Mouse (Mus musculus) heart, embryonic 14.5 days (tissue): ENCODE measurements at regions not wholly inside any gene's neighbourhood (a gene's known extent, or its start where the extent isn't known, plus 50 kb on each side); places are given as distances from the start of the nearest gene placed in this dataset.

Experiments used
- ATAC-seq: fragments of 200-750 bp; cut with Nextera tagmentation; 2 replicates; pipeline ENCODE4 v1.8.0; 2017; ENCODE audit warnings: low read depth, moderate TSS enrichment; ENCODE audit not compliant: insufficient number of reproducible peaks, insufficient read depth, low FRiP score
- H3K27ac ChIP-seq, 2 experiments: fragments of 200-500 bp in 1 of 2; fragments of 300-500 bp in 1 of 2; sonication (generic) in 1 of 2; replicated peaks in 1 of 2; 2 replicates each; pipeline ENCODE4 v1.5.1; 2012 to 2014; ENCODE audit warnings: low read depth in 2 of 2, low read length in 2 of 2, control low read depth in 1 of 2, mild to moderate bottlenecking in 1 of 2, mixed read lengths in 1 of 2; ENCODE audit not compliant: control insufficient read depth in 1 of 2, insufficient read depth in 1 of 2
- H3K27me3 ChIP-seq: fragments of 300-500 bp; sonication (generic); 2 replicates; pipeline ENCODE4 v1.6.1; 2014; ENCODE audit warnings: mild to moderate bottlenecking, low read length, control low read depth; ENCODE audit not compliant: control insufficient read depth, insufficient read depth
- H3K36me3 ChIP-seq: fragments of 300-500 bp; sonication (generic); 2 replicates; pipeline ENCODE4 v1.6.1; 2014; ENCODE audit warnings: mild to moderate bottlenecking, control low read depth, low read length, mixed read lengths; ENCODE audit not compliant: control insufficient read depth, insufficient read depth
- H3K4me1 ChIP-seq, 2 experiments: fragments of 200-500 bp in 1 of 2; fragments of 300-500 bp in 1 of 2; sonication (generic) in 1 of 2; 2 replicates each; pipeline ENCODE4 v1.6.1; 2012 to 2014; ENCODE audit warnings: low read length in 2 of 2, control low read depth in 1 of 2, mixed read lengths in 1 of 2; ENCODE audit not compliant: control insufficient read depth in 2 of 2, insufficient read depth in 2 of 2
- H3K4me2 ChIP-seq: fragments of 300-500 bp; sonication (generic); 2 replicates; pipeline ENCODE4 v1.6.1; 2014; ENCODE audit warnings: mild to moderate bottlenecking, low read length
- H3K4me3 ChIP-seq, 2 experiments: fragments of 200-500 bp in 1 of 2; fragments of 300-500 bp in 1 of 2; sonication (generic) in 1 of 2; 2 replicates each; pipeline ENCODE4 v1.5.1; 2012 to 2014; ENCODE audit warnings: low read length in 2 of 2, mild to moderate bottlenecking in 2 of 2, control low read depth in 1 of 2, low read depth in 1 of 2, moderate library complexity in 1 of 2; ENCODE audit not compliant: control insufficient read depth in 1 of 2, insufficient read depth in 1 of 2
- H3K9ac ChIP-seq: fragments of 300-500 bp; sonication (generic); 2 replicates; pipeline ENCODE4 v1.6.1; 2014; ENCODE audit warnings: mild to moderate bottlenecking, low read length
- H3K9me3 ChIP-seq: fragments of 300-500 bp; sonication (generic); 2 replicates; pipeline ENCODE4 v1.6.1; 2016; ENCODE audit warnings: low read length, control low read depth; ENCODE audit not compliant: control insufficient read depth
- WGBS: fragments of 180-500 bp; shearing (Covaris S2); extraction: QIAGEN DNeasy Blood & Tissue Kit; methylation state at CpG from one replicate; pipeline ENCODE4 v1.1.7; 2014; 5-methylcytosine and 5-hydroxymethylcytosine counted together

DNA sequence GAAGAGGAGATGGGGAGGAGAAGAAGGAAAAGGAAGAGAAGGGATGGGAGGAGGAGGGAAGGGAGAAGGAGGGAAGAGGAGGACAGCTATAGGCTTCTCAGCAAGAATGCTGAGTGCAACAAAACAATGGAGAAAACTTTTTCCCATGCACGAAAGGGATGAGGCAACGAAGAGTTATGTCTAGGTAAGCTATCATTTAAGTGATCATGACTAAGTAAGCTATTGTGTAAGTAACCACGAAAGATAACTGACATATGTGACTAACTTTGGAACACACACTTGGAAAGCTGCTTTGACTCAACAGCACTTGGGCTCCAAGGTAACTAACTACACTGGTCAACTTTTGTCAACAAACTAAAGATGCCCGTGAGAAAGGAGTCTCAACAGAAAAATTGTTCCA lies 50.9 kb upstream of the Fstl1 start:
- H3K4me1 ChIP-seq, result peaks cover 13 to 30% of the 10 kb centered on the region in 2 experiments
- no peak for ATAC-seq
- H3K27me3 ChIP-seq, result no peaks in the 10 kb centered on the region
- no peak overlapping the region for H3K9ac ChIP-seq
- no peaks in the 10 kb centered on the region for H3K9me3 ChIP-seq
- H3K4me3 ChIP-seq, result no peak overlapping the region
- H3K27ac ChIP-seq, result no peak overlapping the region
- WGBS, result 78% methylated on average over 4 of the region's 4 CpGs
- H3K4me2 ChIP-seq, result no peak overlapping the region
- H3K36me3 ChIP-seq, result no peaks in the 10 kb centered on the region

DNA sequence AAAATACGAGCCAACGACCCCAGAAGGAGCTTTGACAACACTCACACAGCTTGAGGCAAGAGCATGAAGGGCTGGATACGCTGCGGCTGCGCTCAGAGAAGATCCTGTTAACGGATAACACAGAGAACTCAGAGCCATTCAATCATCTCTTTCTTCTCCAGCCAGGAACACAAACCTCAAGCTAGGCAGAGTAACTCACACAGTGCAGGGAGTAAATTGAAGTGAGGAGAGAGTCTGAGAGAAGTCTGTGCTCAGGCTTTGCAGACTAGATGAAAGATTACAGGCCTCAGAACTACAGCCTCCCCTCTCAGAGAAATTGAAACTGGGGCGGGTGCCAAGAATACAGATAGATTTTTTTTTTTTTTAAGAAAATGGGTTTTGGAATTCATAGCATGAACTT lies 60.9 kb upstream of the Ndufb4 start:
- WGBS, result 57% methylated on average over 7 of the region's 7 CpGs
- Histone ChIP-seq H3K9ac (no peak overlapping the region), H3K9me3 (no peaks in the 10 kb centered on the region), H3K27me3 (no peaks in the 10 kb centered on the region), H3K4me3 (no peak overlapping the region), H3K27ac (peak overlapping the region in 1 of 2 experiments; percentile 14; a peak in 1 of 4 replicates), H3K36me3 (no peaks in the 10 kb centered on the region), H3K4me1 (no peaks in the 10 kb centered on the region; a peak in 1 of 4 replicates), H3K4me2 (no peak overlapping the region)
- ATAC-seq, result no peak

DNA sequence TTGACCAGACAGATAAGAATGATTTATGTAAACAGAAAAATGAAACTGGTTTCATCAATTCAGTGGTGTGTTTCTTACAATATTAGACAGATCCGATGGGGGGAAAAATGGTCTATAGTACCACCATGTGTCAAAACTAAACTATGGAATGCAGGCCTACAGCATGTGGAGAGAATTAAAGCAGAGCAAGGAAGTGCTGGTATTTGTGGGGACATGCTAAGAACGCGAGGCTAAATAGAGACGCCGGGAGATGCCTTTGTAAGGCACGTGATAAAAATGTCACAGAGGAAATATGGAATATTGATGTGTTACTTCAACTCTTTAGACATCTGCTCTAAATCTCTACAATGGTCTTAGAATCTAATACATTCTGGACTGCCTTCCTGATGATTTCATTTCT lies 60.0 kb upstream of the Ndufb4 start:
- ATAC-seq, result no peak
- Histone ChIP-seq H3K4me2 (no peak overlapping the region), H3K4me1 (no peaks in the 10 kb centered on the region; a peak in 1 of 4 replicates), H3K4me3 (no peak overlapping the region), H3K27me3 (no peaks in the 10 kb centered on the region), H3K9ac (no peak overlapping the region), H3K9me3 (no peaks in the 10 kb centered on the region), H3K36me3 (no peaks in the 10 kb centered on the region), H3K27ac (no peak overlapping the region)
- 46% methylated on average over 6 of the region's 6 CpGs for WGBS

DNA sequence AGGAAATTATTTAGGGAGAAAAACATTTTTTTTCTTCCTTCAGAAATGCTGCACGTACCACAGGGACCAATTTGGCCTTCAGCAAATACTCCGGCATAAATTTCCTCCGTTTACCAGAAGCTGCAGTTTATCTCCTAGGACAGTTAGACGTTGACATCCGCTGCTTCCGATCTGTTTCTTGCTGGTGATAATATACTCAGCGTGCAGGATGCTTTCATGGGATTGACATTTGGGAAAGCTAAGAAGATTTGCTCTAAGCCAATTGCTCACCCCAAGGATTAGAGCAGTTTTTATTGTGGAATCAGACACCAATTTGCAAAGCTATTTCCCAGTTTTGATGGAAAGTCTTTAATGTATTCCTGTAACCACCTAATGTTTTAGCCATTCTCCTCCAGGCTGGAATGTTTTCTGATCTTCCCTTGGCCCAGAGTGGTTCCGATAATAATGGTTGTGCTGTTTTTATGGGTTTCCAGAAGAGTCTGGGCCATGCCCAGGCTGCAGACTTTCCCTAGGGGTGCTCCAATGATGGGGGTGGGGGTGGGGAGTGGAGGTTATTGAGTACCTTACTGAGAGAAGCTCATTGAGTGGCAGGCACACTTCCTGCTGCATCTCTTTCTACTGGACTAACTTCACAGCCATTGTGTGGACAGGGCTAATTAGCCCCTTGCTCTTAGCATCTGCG lies 52.1 kb upstream of the Ndufb4 start:
- H3K4me2 ChIP-seq, result no peak overlapping the region
- no peaks in the 10 kb centered on the region for H3K9me3 ChIP-seq
- H3K36me3 ChIP-seq, result no peaks in the 10 kb centered on the region
- H3K27ac ChIP-seq, result no peak overlapping the region
- H3K4me3 ChIP-seq, result no peak overlapping the region
- ATAC-seq, result no peak
- peaks cover 10 to 13% of the 10 kb centered on the region in 2 experiments for H3K4me1 ChIP-seq
- WGBS, result 67% methylated on average over 9 of the region's 9 CpGs
- no peak overlapping the region for H3K9ac ChIP-seq
- H3K27me3 ChIP-seq, result no peaks in the 10 kb centered on the region

DNA sequence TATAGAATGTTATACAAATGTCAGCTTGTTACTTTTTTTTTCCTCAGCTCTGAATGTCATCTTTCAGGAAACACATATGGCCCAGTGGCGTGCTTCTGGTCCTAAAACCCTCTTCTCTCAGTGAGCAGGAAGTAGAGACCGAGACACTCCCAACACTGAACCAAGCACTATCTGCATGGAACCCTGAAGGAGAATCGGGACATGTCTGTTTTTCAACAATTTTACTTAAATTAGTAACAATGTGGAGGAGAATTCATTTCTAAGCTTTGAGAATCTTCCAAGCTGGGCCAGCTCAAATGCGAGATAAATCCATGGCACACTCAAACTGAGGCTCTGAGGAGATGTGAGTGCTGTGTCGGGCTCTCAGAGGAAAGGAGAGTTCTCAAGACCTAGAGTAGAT lies 51.0 kb upstream of the Ndufb4 start:
- no peak overlapping the region for H3K4me3 ChIP-seq
- no peak for ATAC-seq
- 53% methylated on average over 5 of the region's 5 CpGs for WGBS
- H3K27me3 ChIP-seq, result no peaks in the 10 kb centered on the region
- H3K4me1 ChIP-seq, result peaks cover 10 to 13% of the 10 kb centered on the region in 2 experiments
- no peaks in the 10 kb centered on the region for H3K9me3 ChIP-seq
- H3K27ac ChIP-seq, result peak overlapping the region in 1 of 2 experiments; percentile 29; a peak in 1 of 4 replicates
- no peaks in the 10 kb centered on the region for H3K36me3 ChIP-seq
- no peak overlapping the region for H3K9ac ChIP-seq
- no peak overlapping the region for H3K4me2 ChIP-seq

DNA sequence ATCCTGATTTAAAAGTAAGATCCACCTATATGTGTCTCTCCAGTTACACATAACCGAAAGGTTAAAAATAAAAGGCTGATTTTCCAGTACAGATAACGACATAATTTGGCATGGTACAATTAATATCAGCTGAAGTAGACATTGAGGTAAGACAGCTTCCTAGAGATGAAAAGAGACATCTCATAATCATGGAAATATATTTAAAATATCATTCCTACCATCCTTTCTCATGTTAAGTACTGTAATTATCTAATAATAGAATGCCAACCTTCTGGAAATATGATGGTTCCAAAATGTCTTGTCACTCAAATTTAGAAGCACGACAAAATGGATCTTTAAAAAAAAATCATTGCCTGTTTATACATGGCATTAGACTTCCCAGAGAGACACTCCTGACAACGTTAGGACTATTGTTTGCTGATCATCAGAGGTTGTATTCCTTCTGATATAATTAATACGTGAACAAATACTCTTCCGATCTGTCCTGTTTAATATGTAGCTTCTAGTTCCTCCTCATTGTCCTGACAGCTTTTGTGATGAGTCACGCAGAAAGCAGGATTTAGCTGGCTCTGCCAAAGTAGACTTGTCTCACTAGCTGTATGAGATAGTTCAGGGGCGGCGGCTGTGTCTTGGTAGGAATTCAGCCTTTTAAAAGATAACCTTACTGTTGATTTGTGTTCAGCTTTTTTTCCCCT lies 50.4 kb upstream of the Ndufb4 start:
- Histone ChIP-seq H3K27me3 (no peaks in the 10 kb centered on the region), H3K9ac (no peak overlapping the region), H3K36me3 (no peaks in the 10 kb centered on the region), H3K4me3 (no peak overlapping the region), H3K4me1 (peaks cover 10 to 13% of the 10 kb centered on the region in 2 experiments), H3K4me2 (no peak overlapping the region), H3K9me3 (no peaks in the 10 kb centered on the region), H3K27ac (no peak overlapping the region)
- WGBS, result 52% methylated on average over 9 of the region's 9 CpGs
- ATAC-seq, result no peak
